Mouse (Mus musculus) frontal cortex, adult 2 months (tissue): Measurements from ENCODE around the gene Srcin1. TPM values are rescaled to one million over a fixed set of nuclear protein-coding genes. Genes with fewer than 3 reads are reported as not detected.

Experiments
- DNase-seq, 2 experiments: peaks; one replicate each; pipeline ENCODE4 v3.0.0; 2022; ENCODE audit warnings: low spot score in 1 of 2; ENCODE audit errors: extremely low spot score in 1 of 2
- polyA plus RNA-seq: library from polyadenylated mRNA; depleted of rRNA; stranded (reverse); fragments of >200 nt; gene quantifications from 2 replicates; pipeline ENCODE4 v1.2.3, GENCODE M21; 2012; rRNA removed

The Srcin1 gene
- polyA plus RNA-seq, 1 experiment: 123 TPM

DNA sequence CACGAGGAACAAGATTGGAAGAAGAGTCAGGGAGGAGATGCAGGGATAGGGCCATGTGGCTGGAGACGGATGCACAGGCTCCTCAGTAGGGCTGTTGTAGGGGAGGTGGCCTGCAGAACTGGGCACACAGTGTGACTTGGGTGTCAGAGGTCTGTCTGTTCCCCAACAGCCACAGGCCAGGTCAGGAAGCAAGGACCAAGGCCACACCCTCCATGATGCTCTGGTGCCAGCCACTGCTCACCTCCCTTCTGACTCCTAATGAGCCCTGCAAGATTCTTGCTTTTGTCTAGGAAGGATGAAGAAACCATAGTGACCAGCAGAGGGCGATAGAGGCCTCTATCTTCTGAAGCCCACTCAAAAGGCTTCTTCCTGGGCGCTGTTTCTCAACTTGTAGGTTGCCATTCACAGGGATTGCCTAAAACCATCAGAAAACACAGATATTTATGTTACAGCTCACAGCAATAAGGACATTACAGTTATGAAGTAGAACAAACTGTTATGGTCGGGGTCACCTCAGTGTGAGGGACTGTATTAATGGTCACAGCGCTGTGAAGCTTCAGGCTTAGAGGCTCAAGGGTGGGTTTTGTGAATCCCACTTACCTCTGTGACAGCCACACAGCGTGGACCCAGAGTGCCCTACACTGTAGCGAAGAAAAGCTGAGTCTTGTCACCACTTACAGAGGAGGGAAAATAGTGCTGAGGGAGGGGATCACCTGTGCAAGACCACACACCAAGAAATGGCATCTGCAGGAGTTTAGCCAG is 99.5 kb downstream of the Srcin1 start:
- DNase-seq: peak in 1 of 2 experiments; percentile 90

- no peak for DNase-seq
Observed at GRCm38 (mm10) chr11:97471276-97471675, 104.7 kb downstream of the Srcin1 start.

DNA sequence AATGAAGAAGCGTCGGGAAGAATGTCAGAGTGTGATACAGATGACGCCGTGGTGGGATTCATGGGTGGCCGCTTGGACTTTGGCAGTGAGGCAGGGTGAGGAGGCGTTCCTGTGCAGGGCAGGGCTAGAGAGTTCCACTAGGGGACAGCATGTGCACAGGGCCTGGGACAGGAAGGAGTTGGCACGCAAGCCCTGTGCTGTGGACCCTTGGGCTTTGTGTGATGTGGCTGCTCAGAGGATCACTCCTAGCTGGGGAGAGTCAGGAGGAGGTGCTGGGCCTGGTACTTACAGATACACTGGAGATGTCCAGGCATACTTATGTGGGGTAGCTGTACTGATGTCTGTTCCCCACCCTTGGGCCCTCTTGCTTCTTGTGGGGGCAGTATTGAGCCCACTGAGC is 106.2 kb downstream of the Srcin1 start:
- DNase-seq: no peak

- DNase-seq: peak; percentile 59 to 92
Observed at GRCm38 (mm10) chr11:97468639-97469287, 107.2 kb downstream of the Srcin1 start.

DNA sequence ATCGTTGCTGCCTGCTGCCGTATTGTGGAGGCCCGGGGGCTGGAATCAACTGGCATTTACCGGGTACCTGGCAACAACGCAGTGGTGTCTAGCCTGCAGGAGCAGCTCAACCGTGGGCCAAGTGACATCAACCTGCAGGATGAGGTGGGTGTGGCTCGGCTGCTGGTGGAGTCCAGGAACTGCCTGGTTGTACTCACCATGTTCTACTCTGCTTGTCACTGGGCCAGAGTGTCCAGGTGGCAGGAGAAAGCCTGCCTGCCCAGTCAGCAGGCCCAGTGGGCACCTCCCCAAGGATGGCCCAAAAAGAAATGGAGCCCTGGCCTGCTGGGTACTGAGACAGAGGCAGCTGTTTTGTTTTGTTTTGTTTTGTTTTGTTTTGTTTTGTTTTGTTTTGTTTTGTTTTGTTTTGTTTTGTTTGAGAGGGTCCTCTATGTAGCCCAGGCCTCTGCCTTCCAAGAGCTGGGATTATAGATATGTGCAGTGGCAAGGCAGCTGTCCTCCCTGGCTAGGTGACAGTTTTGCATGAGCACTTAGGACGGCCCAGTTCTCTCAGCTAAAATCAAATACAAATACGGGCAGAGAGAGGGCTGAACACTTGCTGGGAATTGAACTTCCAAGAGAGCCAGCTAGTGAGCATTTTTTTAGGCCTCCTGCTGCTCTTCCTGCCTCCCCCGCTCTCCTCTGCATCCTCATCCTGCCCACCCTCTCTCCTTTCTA is 109.4 kb downstream of the Srcin1 start:
- no peak for DNase-seq

GRCm38 (mm10) chr11:97465957-97466356 is 110.0 kb downstream of the Srcin1 start:
- DNase-seq: no peak

GRCm38 (mm10) chr11:97463991-97464390 is 112.0 kb downstream of the Srcin1 start:
- DNase-seq: no peak

- no peak for DNase-seq
Observed at GRCm38 (mm10) chr11:97463166-97463565, 112.8 kb downstream of the Srcin1 start.

- DNase-seq: no peak
Observed at GRCm38 (mm10) chr11:97462538-97462937, 113.4 kb downstream of the Srcin1 start.

DNA sequence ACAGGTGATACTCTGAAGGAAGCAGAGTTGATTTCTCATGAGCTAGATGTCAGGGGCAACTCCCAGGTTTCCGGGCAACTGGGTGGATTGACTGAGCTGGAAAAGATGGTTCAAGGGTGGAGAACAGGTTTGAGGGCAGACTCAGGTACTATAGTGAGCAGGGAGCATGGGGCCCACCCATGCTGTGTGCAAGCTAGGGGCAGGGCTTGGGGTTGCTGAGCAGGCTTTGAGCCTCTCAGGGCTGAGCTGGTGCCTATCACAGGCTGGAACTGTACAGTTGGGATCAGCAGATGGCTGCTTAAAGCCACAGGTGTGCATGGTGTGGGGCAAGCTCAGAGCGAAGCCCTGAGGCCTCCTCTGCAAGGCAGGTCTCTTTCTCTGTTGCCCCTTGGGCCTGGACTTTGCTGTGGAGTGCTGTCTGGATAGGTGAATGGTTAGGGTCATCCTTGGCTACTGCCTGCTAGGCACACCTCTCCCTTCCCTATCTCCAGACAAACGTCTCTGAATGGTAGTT is 114.6 kb downstream of the Srcin1 start:
- DNase-seq: no peak

Other genes with a start within 250 kb of the Srcin1 start
- gene Gpr179, start 224.1 kb downstream of the Srcin1 start, polyA plus RNA-seq: 0.40 and 0.66 TPM in 2 replicates
- 43.3 and 44.9 TPM in 2 replicates for gene Socs7, start 213.6 kb downstream of the Srcin1 start, polyA plus RNA-seq
- gene Arhgap23, start 160.7 kb downstream of the Srcin1 start, polyA plus RNA-seq: 53.4 and 64.2 TPM in 2 replicates
- gene 4933428G20Rik, start 75.8 kb downstream of the Srcin1 start, polyA plus RNA-seq: 0.13 and 0.24 TPM in 2 replicates
- 49.4 and 65.0 TPM in 2 replicates for gene Epop, start 53.5 kb upstream of the Srcin1 start, polyA plus RNA-seq
- gene Mllt6, start 87.2 kb upstream of the Srcin1 start, polyA plus RNA-seq: 74.9 and 84.0 TPM in 2 replicates
- gene Cisd3, start 109.6 kb upstream of the Srcin1 start, polyA plus RNA-seq: 51.9 and 54.8 TPM in 2 replicates
- gene Pcgf2, start 124.3 kb upstream of the Srcin1 start, polyA plus RNA-seq: 74.6 and 83.8 TPM in 2 replicates
- gene Psmb3, start 127.2 kb upstream of the Srcin1 start, polyA plus RNA-seq: 241 and 243 TPM in 2 replicates
- 60.9 and 63.3 TPM in 2 replicates for gene Pip4k2b, start 168.5 kb upstream of the Srcin1 start, polyA plus RNA-seq
- gene Cwc25, start 190.4 kb upstream of the Srcin1 start, polyA plus RNA-seq: 18.0 and 19.0 TPM in 2 replicates
- 0.34 and 0.78 TPM in 2 replicates for gene 1700001P01Rik, start 199.7 kb upstream of the Srcin1 start, polyA plus RNA-seq
- gene Rpl23, start 206.3 kb upstream of the Srcin1 start, polyA plus RNA-seq: 342 and 345 TPM in 2 replicates
- gene Lasp1, start 222.8 kb upstream of the Srcin1 start, polyA plus RNA-seq: 108 and 111 TPM in 2 replicates